Mouse (Mus musculus): ENCODE results near the gene Tmem219. TPM values are rescaled to one million over a fixed set of nuclear protein-coding genes. Genes with fewer than 3 reads are reported as not detected.
"Not testable (repeated sequence)": the region's sequence is repeated elsewhere in the genome, so short reads cannot be mapped to it uniquely, and the experiment has no call there.

Tmem219 gene
- polyA plus RNA-seq, 1 experiment from 2014 or later, result 18.7 TPM

GRCm38 (mm10) chr7:126905590-126905989 is 17.1 kb downstream of the Tmem219 start:
- H3K27me3 ChIP-seq (ENCODE audit: control insufficient read depth, insufficient read depth, low read depth, low read length), result no peaks in the 10 kb centered on the region
- no peak overlapping the region for H3K4me2 ChIP-seq (ENCODE audit: low read depth, low read length)
- H3K9ac ChIP-seq (ENCODE audit: low read depth, low read length), result no peak overlapping the region
- no peak overlapping the region for H3K4me3 ChIP-seq (ENCODE audit: low read depth, low read length)
- WGBS (ENCODE audit: insufficient replicate concordance), result 34% methylated on average over 3 of the region's 3 CpGs
- H3K36me3 ChIP-seq (ENCODE audit: control insufficient read depth, insufficient read depth), result no peaks in the 10 kb centered on the region
- H3K4me1 ChIP-seq (ENCODE audit: control insufficient read depth, low read depth, low read length), result peaks cover 4% of the 10 kb centered on the region
- no peaks in the 10 kb centered on the region for H3K9me3 ChIP-seq (replicated peaks; ENCODE audit: control insufficient read depth, low read length)
- H3K27ac ChIP-seq (ENCODE audit: low read length), result no peak overlapping the region
- no peak for ATAC-seq (ENCODE audit: low read depth)

- H3K9ac ChIP-seq (ENCODE audit: low read depth, low read length); H3K4me2 ChIP-seq (ENCODE audit: low read depth, low read length); H3K36me3 ChIP-seq (ENCODE audit: control insufficient read depth, insufficient read depth); ATAC-seq (ENCODE audit: low read depth); H3K27ac ChIP-seq (ENCODE audit: low read length); H3K27me3 ChIP-seq (ENCODE audit: control insufficient read depth, insufficient read depth, low read depth, low read length); H3K4me3 ChIP-seq (ENCODE audit: low read depth, low read length); H3K9me3 ChIP-seq (replicated peaks; ENCODE audit: control insufficient read depth, low read length): not testable (repeated sequence)
- peaks cover 16% of the 10 kb centered on the region for H3K4me1 ChIP-seq (ENCODE audit: control insufficient read depth, low read depth, low read length)
- WGBS (ENCODE audit: insufficient replicate concordance), result 80% methylated on average over 7 of the region's 9 CpGs
These were observed 22.9 kb downstream of the Tmem219 start for GRCm38 (mm10) chr7:126899781-126900180.

GRCm38 (mm10) chr7:126898102-126898990 is 24.4 kb downstream of the Tmem219 start:
- no peaks in the 10 kb centered on the region for H3K36me3 ChIP-seq (ENCODE audit: control insufficient read depth, insufficient read depth)
- H3K4me2 ChIP-seq (ENCODE audit: low read depth, low read length), result peak overlapping the region; percentile 68
- H3K27ac ChIP-seq (ENCODE audit: low read length), result peak overlapping the region; percentile 56
- 10% methylated on average over 37 of the region's 37 CpGs for WGBS (ENCODE audit: insufficient replicate concordance)
- peak overlapping the region; percentile 86 for H3K9ac ChIP-seq (ENCODE audit: low read depth, low read length)
- ATAC-seq (ENCODE audit: low read depth), result peak; percentile 94
- H3K9me3 ChIP-seq (replicated peaks; ENCODE audit: control insufficient read depth, low read length), result no peaks in the 10 kb centered on the region
- H3K4me3 ChIP-seq (ENCODE audit: low read depth, low read length), result peak overlapping the region; percentile 79
- H3K27me3 ChIP-seq (ENCODE audit: control insufficient read depth, insufficient read depth, low read depth, low read length), result no peaks in the 10 kb centered on the region
- H3K4me1 ChIP-seq (ENCODE audit: control insufficient read depth, low read depth, low read length), result peaks cover 16% of the 10 kb centered on the region

- Histone ChIP-seq H3K4me2 (ENCODE audit: low read depth, low read length) (peak overlapping the region; percentile 68), H3K9ac (ENCODE audit: low read depth, low read length) (peak overlapping the region; percentile 86), H3K9me3 (replicated peaks; ENCODE audit: control insufficient read depth, low read length) (no peaks in the 10 kb centered on the region), H3K36me3 (ENCODE audit: control insufficient read depth, insufficient read depth) (no peaks in the 10 kb centered on the region), H3K27ac (ENCODE audit: low read length) (peak overlapping the region; percentile 45), H3K4me3 (ENCODE audit: low read depth, low read length) (peak overlapping the region; percentile 79), H3K27me3 (ENCODE audit: control insufficient read depth, insufficient read depth, low read depth, low read length) (no peaks in the 10 kb centered on the region), H3K4me1 (ENCODE audit: control insufficient read depth, low read depth, low read length) (peaks cover 16% of the 10 kb centered on the region)
- WGBS (ENCODE audit: insufficient replicate concordance), result 5% methylated on average over 16 of the region's 16 CpGs
- peak; percentile 9; the same call in 1 of the 2 replicates for ATAC-seq (ENCODE audit: low read depth)
These were observed 25.2 kb downstream of the Tmem219 start for GRCm38 (mm10) chr7:126897390-126898101.

- 74% methylated on average over 5 of the region's 5 CpGs for WGBS (ENCODE audit: insufficient replicate concordance)
- H3K4me3 ChIP-seq (ENCODE audit: low read depth, low read length), result peak overlapping the region; percentile 79; the same call in 1 of the 2 replicates
- no peaks in the 10 kb centered on the region for H3K9me3 ChIP-seq (replicated peaks; ENCODE audit: control insufficient read depth, low read length)
- peak overlapping the region; percentile 45 for H3K27ac ChIP-seq (ENCODE audit: low read length)
- peak overlapping the region; percentile 86; the same call in 1 of the 2 replicates for H3K9ac ChIP-seq (ENCODE audit: low read depth, low read length)
- H3K36me3 ChIP-seq (ENCODE audit: control insufficient read depth, insufficient read depth), result no peaks in the 10 kb centered on the region
- H3K4me1 ChIP-seq (ENCODE audit: control insufficient read depth, low read depth, low read length), result peaks cover 16% of the 10 kb centered on the region
- H3K4me2 ChIP-seq (ENCODE audit: low read depth, low read length), result peak overlapping the region; percentile 68
- no peaks in the 10 kb centered on the region for H3K27me3 ChIP-seq (ENCODE audit: control insufficient read depth, insufficient read depth, low read depth, low read length)
- no peak for ATAC-seq (ENCODE audit: low read depth)
These were observed 25.8 kb downstream of the Tmem219 start for GRCm38 (mm10) chr7:126896912-126897311.

- Histone ChIP-seq H3K27me3 (ENCODE audit: control insufficient read depth, insufficient read depth, low read depth, low read length) (no peaks in the 10 kb centered on the region), H3K4me3 (ENCODE audit: low read depth, low read length) (no peak overlapping the region), H3K4me2 (ENCODE audit: low read depth, low read length) (no peak overlapping the region), H3K4me1 (ENCODE audit: control insufficient read depth, low read depth, low read length) (peaks cover 11% of the 10 kb centered on the region), H3K9ac (ENCODE audit: low read depth, low read length) (no peak overlapping the region), H3K27ac (ENCODE audit: low read length) (no peak overlapping the region), H3K36me3 (ENCODE audit: control insufficient read depth, insufficient read depth) (peaks cover 2% of the 10 kb centered on the region), H3K9me3 (replicated peaks; ENCODE audit: control insufficient read depth, low read length) (no peaks in the 10 kb centered on the region)
- WGBS (ENCODE audit: insufficient replicate concordance), result 50% methylated on average over 7 of the region's 7 CpGs
- ATAC-seq (ENCODE audit: low read depth), result no peak
These were observed 33.9 kb downstream of the Tmem219 start for GRCm38 (mm10) chr7:126888852-126889251.

- Histone ChIP-seq H3K4me3 (ENCODE audit: low read depth, low read length) (no peak overlapping the region), H3K4me1 (ENCODE audit: control insufficient read depth, low read depth, low read length) (peaks cover 26% of the 10 kb centered on the region), H3K9me3 (replicated peaks; ENCODE audit: control insufficient read depth, low read length) (no peaks in the 10 kb centered on the region), H3K4me2 (ENCODE audit: low read depth, low read length) (no peak overlapping the region), H3K36me3 (ENCODE audit: control insufficient read depth, insufficient read depth) (peaks cover 2% of the 10 kb centered on the region), H3K27me3 (ENCODE audit: control insufficient read depth, insufficient read depth, low read depth, low read length) (no peaks in the 10 kb centered on the region), H3K9ac (ENCODE audit: low read depth, low read length) (no peak overlapping the region), H3K27ac (ENCODE audit: low read length) (no peak overlapping the region)
- no peak for ATAC-seq (ENCODE audit: low read depth)
- 73% methylated on average over 5 of the region's 5 CpGs for WGBS (ENCODE audit: insufficient replicate concordance)
These were observed 35.4 kb downstream of the Tmem219 start for GRCm38 (mm10) chr7:126887281-126887680.

- no peaks in the 10 kb centered on the region for H3K27me3 ChIP-seq (ENCODE audit: control insufficient read depth, insufficient read depth, low read depth, low read length)
- peak within 1 kb of the TSS; percentile 85 for H3K9ac ChIP-seq (ENCODE audit: low read depth, low read length)
- ATAC-seq (ENCODE audit: low read depth), result peak; percentile 95
- peak within 1 kb of the TSS; percentile 99 for H3K4me2 ChIP-seq (ENCODE audit: low read depth, low read length)
- H3K9me3 ChIP-seq (replicated peaks; ENCODE audit: control insufficient read depth, low read length), result no peaks in the 10 kb centered on the region
- H3K4me3 ChIP-seq (ENCODE audit: low read depth, low read length), result peak within 1 kb of the TSS; percentile 77
- under 1% methylated on average over 56 of the region's 56 CpGs for WGBS (ENCODE audit: insufficient replicate concordance)
- peaks cover 38% of the 10 kb centered on the region for H3K4me1 ChIP-seq (ENCODE audit: control insufficient read depth, low read depth, low read length)
- peaks cover 10% of the 10 kb centered on the region for H3K36me3 ChIP-seq (ENCODE audit: control insufficient read depth, insufficient read depth)
- H3K27ac ChIP-seq (ENCODE audit: low read length), result peak within 1 kb of the TSS; percentile 83
These were observed 38.2 kb downstream of the Tmem219 start, which contains the start of gene Taok2 for GRCm38 (mm10) chr7:126884286-126885164. Gene Taok2 (minus strand): TSS chr7:126884703.

Measured in liver, embryonic 16.5 days (tissue).